Mouse (Mus musculus) intestine, embryonic 14.5 days (tissue): ENCODE measurements around the gene Nkrf. TPM values are rescaled to one million over a fixed set of nuclear protein-coding genes. Genes with fewer than 3 reads are reported as not detected.
A peak's percentile ranks its signal among the peaks of the same experiment; 100 is the strongest.

Source experiments
- ATAC-seq: fragments of 200-750 bp; cut with Nextera tagmentation; replicated peaks from 2 replicates; pipeline ENCODE4 v1.8.0; 2017; ENCODE audit warnings: low read depth, moderate number of reproducible peaks, moderate TSS enrichment, moderate library complexity; ENCODE audit not compliant: low FRiP score, low TSS enrichment
- DNase-seq: peaks from one replicate; pipeline ENCODE4 v3.0.0-alpha.2; 2018; ENCODE audit warnings: low spot score
- H3K27ac ChIP-seq: fragments of 300-500 bp; sonication (generic); 2 replicates; pipeline ENCODE4 v1.5.1; 2014; ENCODE audit warnings: low read depth, mild to moderate bottlenecking, control low read depth
- H3K27me3 ChIP-seq: fragments of 300-500 bp; sonication (generic); replicated peaks from 2 replicates; pipeline ENCODE4 v1.6.1; 2014; ENCODE audit warnings: low read length, control low read depth; ENCODE audit not compliant: control insufficient read depth, insufficient read depth
- H3K36me3 ChIP-seq: fragments of 300-500 bp; sonication (generic); 2 replicates; pipeline ENCODE4 v1.6.1; 2014; ENCODE audit warnings: low read length, control low read depth; ENCODE audit not compliant: control insufficient read depth, insufficient read depth
- H3K4me1 ChIP-seq: fragments of 300-500 bp; sonication (generic); replicated peaks from 2 replicates; pipeline ENCODE4 v1.6.1; 2014; ENCODE audit warnings: low read length, control low read depth, mixed read lengths; ENCODE audit not compliant: control insufficient read depth, insufficient read depth
- H3K4me2 ChIP-seq: fragments of 300-500 bp; sonication (generic); 2 replicates; pipeline ENCODE4 v1.6.1; 2014; ENCODE audit warnings: low read length
- H3K4me3 ChIP-seq: fragments of 300-500 bp; sonication (generic); 2 replicates; pipeline ENCODE4 v1.5.1; 2014; ENCODE audit warnings: low read depth, low read length, control low read depth, mixed read lengths
- H3K9ac ChIP-seq: fragments of 300-500 bp; sonication (generic); 2 replicates; pipeline ENCODE4 v1.6.1; 2014; ENCODE audit warnings: mild to moderate bottlenecking, low read length
- H3K9me3 ChIP-seq: fragments of 300-500 bp; sonication (generic); 2 replicates; pipeline ENCODE4 v1.6.1; 2016; ENCODE audit warnings: low read length, control low read depth; ENCODE audit not compliant: control insufficient read depth
- WGBS: fragments of 180-500 bp; shearing (Covaris S2); extraction: QIAGEN DNeasy Blood & Tissue Kit; methylation state at CpG from one replicate; pipeline ENCODE4 v1.1.7; 2014; 5-methylcytosine and 5-hydroxymethylcytosine counted together
- polyA plus RNA-seq: library from polyadenylated mRNA; unstranded; fragments of >200 nt; fragmentation: Nextera tagmentation; extraction: Ambion mirVana; gene quantifications from 2 replicates; pipeline ENCODE4 v1.2.1, GENCODE M21; 2014

Nkrf gene
- polyA plus RNA-seq, 1 experiment from 2014 or later = 3.6 TPM

- ATAC-seq = peak; percentile 7
- WGBS = 25% methylated on average over 7 of the region's 8 CpGs
- H3K4me2 ChIP-seq = peak within 1 kb of the TSS; percentile 55
- no peaks in the 10 kb centered on the region for H3K36me3 ChIP-seq
- peak within 1 kb of the TSS; percentile 43; the same call in 1 of the 2 replicates for H3K27ac ChIP-seq
- H3K27me3 ChIP-seq = no peaks in the 10 kb centered on the region
- H3K4me1 ChIP-seq = no peaks in the 10 kb centered on the region; the same call in 1 of the 2 replicates
- H3K9ac ChIP-seq = peak within 1 kb of the TSS; percentile 68
- peak within 1 kb of the TSS; percentile 56 for H3K4me3 ChIP-seq
- no peaks in the 10 kb centered on the region for H3K9me3 ChIP-seq
- DNase-seq = no peak
These were observed 28.9 kb downstream of the Nkrf start, which contains the start of the genes Ube2a and C330007P06Rik for GRCm38 (mm10) chrX:36873765-36874164. TSS of gene Ube2a (plus strand) at chrX:36873900. TSS of gene C330007P06Rik (minus strand) at chrX:36874111.

GRCm38 (mm10) chrX:36870372-36870771, 32.3 kb downstream of the Nkrf start:
- Histone ChIP-seq H3K27me3 (no peaks in the 10 kb centered on the region), H3K27ac (no peak overlapping the region), H3K4me3 (no peak overlapping the region), H3K9ac (no peak overlapping the region), H3K36me3 (no peaks in the 10 kb centered on the region), H3K4me2 (no peak overlapping the region), H3K9me3 (no peaks in the 10 kb centered on the region), H3K4me1 (no peaks in the 10 kb centered on the region; the same call in 1 of the 2 replicates)
- no peak for ATAC-seq
- no peak for DNase-seq
- WGBS = 77% methylated on average over 3 of the region's 3 CpGs

- Histone ChIP-seq H3K9me3 (no peaks in the 10 kb centered on the region), H3K4me3 (peak overlapping the region; percentile 45), H3K4me2 (peak overlapping the region; percentile 43), H3K27ac (no peak overlapping the region), H3K4me1 (no peaks in the 10 kb centered on the region), H3K9ac (no peak overlapping the region), H3K27me3 (no peaks in the 10 kb centered on the region), H3K36me3 (no peaks in the 10 kb centered on the region)
- no peak for DNase-seq
- WGBS = 57% methylated on average over 8 of the region's 8 CpGs
- no peak for ATAC-seq
These were observed 37.9 kb downstream of the Nkrf start for GRCm38 (mm10) chrX:36864609-36865328.

GRCm38 (mm10) chrX:36863766-36864608, 38.7 kb downstream of the Nkrf start:
- Histone ChIP-seq H3K27me3 (no peaks in the 10 kb centered on the region), H3K9me3 (no peaks in the 10 kb centered on the region), H3K4me3 (peak overlapping the region; percentile 45), H3K4me1 (no peaks in the 10 kb centered on the region), H3K9ac (peak overlapping the region; percentile 45), H3K36me3 (no peaks in the 10 kb centered on the region), H3K27ac (no peak overlapping the region; the same call in 1 of the 2 replicates), H3K4me2 (peak overlapping the region; percentile 54)
- peak; percentile 87 for ATAC-seq
- WGBS = 15% methylated on average over 34 of the region's 44 CpGs
- DNase-seq = peak; percentile 85

- H3K4me2 ChIP-seq = no peak overlapping the region
- 92% methylated on average over 8 of the region's 8 CpGs for WGBS
- no peaks in the 10 kb centered on the region for H3K9me3 ChIP-seq
- no peak overlapping the region for H3K27ac ChIP-seq
- no peaks in the 10 kb centered on the region for H3K27me3 ChIP-seq
- H3K36me3 ChIP-seq = no peaks in the 10 kb centered on the region
- H3K4me3 ChIP-seq = no peak overlapping the region
- H3K9ac ChIP-seq = no peak overlapping the region
- H3K4me1 ChIP-seq = no peaks in the 10 kb centered on the region
- ATAC-seq (no peak), DNase-seq (no peak)
These were observed 50.1 kb downstream of the Nkrf start for GRCm38 (mm10) chrX:36852631-36853030.

GRCm38 (mm10) chrX:36847152-36847551, 55.5 kb downstream of the Nkrf start:
- DNase-seq = no peak
- no peak overlapping the region for H3K9ac ChIP-seq
- no peak overlapping the region for H3K4me2 ChIP-seq
- H3K36me3 ChIP-seq = no peaks in the 10 kb centered on the region
- no peak for ATAC-seq
- no peaks in the 10 kb centered on the region for H3K27me3 ChIP-seq
- H3K27ac ChIP-seq = no peak overlapping the region
- H3K4me1 ChIP-seq = no peaks in the 10 kb centered on the region
- 91% methylated on average over 1 of the region's 1 CpGs for WGBS
- H3K4me3 ChIP-seq = no peak overlapping the region
- no peaks in the 10 kb centered on the region for H3K9me3 ChIP-seq

- 80% methylated on average over 4 of the region's 4 CpGs for WGBS
- Histone ChIP-seq H3K4me3 (no peak overlapping the region), H3K9me3 (no peaks in the 10 kb centered on the region), H3K27me3 (no peaks in the 10 kb centered on the region), H3K4me2 (no peak overlapping the region), H3K27ac (no peak overlapping the region), H3K36me3 (no peaks in the 10 kb centered on the region), H3K9ac (no peak overlapping the region), H3K4me1 (no peaks in the 10 kb centered on the region)
- DNase-seq (no peak), ATAC-seq (no peak)
These were observed 59.2 kb downstream of the Nkrf start for GRCm38 (mm10) chrX:36843346-36843990.

- Histone ChIP-seq H3K4me1 (no peaks in the 10 kb centered on the region), H3K9ac (no peak overlapping the region), H3K36me3 (no peaks in the 10 kb centered on the region), H3K27ac (no peak overlapping the region), H3K4me2 (no peak overlapping the region), H3K9me3 (no peaks in the 10 kb centered on the region), H3K27me3 (no peaks in the 10 kb centered on the region), H3K4me3 (no peak overlapping the region)
- 84% methylated on average over 6 of the region's 6 CpGs for WGBS
- ATAC-seq (no peak), DNase-seq (no peak)
These were observed 61.0 kb downstream of the Nkrf start for GRCm38 (mm10) chrX:36841698-36842097.
